Mouse (Mus musculus): ENCODE results near the gene Jund. TPM values are rescaled to one million over a fixed set of nuclear protein-coding genes. Genes with fewer than 3 reads are reported as not detected.

Jund gene
- polyA plus RNA-seq (2015; fragmentation: Nextera tagmentation; extraction: Ambion mirVana), result 68.6 and 76.9 TPM in 2 replicates

GRCm38 (mm10) chr8:70698310-70699109, at the start of gene Jund:
Jund (plus strand) TSS chr8:70698949.
- no peaks in the 10 kb centered on the region for H3K27me3 ChIP-seq (replicated peaks)
- ATAC-seq (ENCODE audit: extremely low read depth, insufficient number of reproducible peaks, low FRiP score, low TSS enrichment), result peak; percentile 84
- peaks cover 64% of the 10 kb centered on the region for H3K4me1 ChIP-seq
- WGBS, result under 1% methylated on average over 61 of the region's 69 CpGs
- H3K9ac ChIP-seq, result peak within 1 kb of the TSS; percentile 99
- peak within 1 kb of the TSS; percentile 87 for H3K4me2 ChIP-seq
- H3K27ac ChIP-seq (replicated peaks), result peak within 1 kb of the TSS; percentile 100
- peaks cover 26% of the 10 kb centered on the region for H3K36me3 ChIP-seq
- peak within 1 kb of the TSS; percentile 77 for H3K4me3 ChIP-seq
- no peaks in the 10 kb centered on the region for H3K9me3 ChIP-seq

DNA sequence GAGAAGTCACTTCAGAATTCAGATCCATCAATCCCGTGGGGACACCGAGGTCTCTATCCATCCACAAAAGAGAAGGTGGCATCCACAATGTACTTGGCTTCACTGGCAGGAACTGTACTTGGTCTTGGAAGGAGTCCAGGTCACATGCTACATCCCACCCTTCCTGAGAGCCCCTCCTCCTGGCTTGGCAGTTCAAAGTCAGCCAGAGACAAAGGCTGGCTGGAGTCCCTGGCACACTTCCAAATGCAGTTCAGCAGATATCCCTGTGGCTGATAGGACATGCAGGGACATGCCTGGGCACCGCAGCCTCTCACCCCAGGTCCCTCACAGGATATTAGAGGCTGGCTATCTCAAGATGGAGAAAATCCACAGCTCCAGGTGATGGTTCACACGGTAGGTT, 49.4 kb upstream of the Jund start:
- no peak overlapping the region for H3K4me3 ChIP-seq
- WGBS, result 20% methylated on average over 4 of the region's 4 CpGs

GRCm38 (mm10) chr8:70650351-70650750, 48.4 kb upstream of the Jund start:
- ATAC-seq (ENCODE audit: extremely low read depth, insufficient number of reproducible peaks, low FRiP score, low TSS enrichment), result no peak
- Histone ChIP-seq H3K27me3 (replicated peaks) (no peaks in the 10 kb centered on the region), H3K36me3 (peaks cover 56% of the 10 kb centered on the region), H3K4me1 (peaks cover 52% of the 10 kb centered on the region), H3K9ac (peak overlapping the region; percentile 64; the same call in 1 of the 2 replicates), H3K4me3 (no peak overlapping the region), H3K27ac (replicated peaks) (peak overlapping the region; percentile 89), H3K9me3 (no peaks in the 10 kb centered on the region), H3K4me2 (no peak overlapping the region)
- 93% methylated on average over 17 of the region's 17 CpGs for WGBS

More for the DNA sequence above, 49.4 kb upstream of the Jund start:
- ATAC-seq (ENCODE audit: extremely low read depth, insufficient number of reproducible peaks, low FRiP score, low TSS enrichment), result peak; percentile 67
- Histone ChIP-seq H3K4me1 (peaks cover 52% of the 10 kb centered on the region), H3K27me3 (replicated peaks) (no peaks in the 10 kb centered on the region), H3K4me2 (0 out of 2 replicates have a peak overlapping the region, but pooled peaks have one; percentile 0), H3K27ac (replicated peaks) (peak overlapping the region; percentile 89), H3K9me3 (no peaks in the 10 kb centered on the region), H3K36me3 (peaks cover 46% of the 10 kb centered on the region), H3K9ac (peak overlapping the region; percentile 64)

DNA sequence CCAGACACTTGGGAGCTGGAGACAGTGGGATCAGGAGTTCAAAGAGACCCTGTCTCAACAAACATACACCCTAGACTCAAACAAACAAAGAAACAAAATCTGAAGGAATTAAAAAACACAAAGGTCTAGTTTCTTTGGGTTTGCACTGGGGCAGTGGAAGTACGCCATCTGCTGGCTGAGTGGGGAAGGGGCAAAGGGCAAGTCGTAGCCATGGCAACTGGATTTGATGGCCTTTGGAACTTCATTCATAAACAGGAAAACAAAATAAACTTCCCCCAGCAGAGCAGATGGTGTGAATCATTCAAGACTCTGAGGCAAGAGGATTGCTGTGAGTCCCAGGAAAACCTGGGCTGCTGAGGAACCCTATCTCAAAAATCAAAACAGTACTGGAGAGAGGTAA, 45.5 kb upstream of the Jund start:
- Histone ChIP-seq H3K27me3 (replicated peaks) (no peaks in the 10 kb centered on the region), H3K36me3 (peaks cover 80% of the 10 kb centered on the region), H3K4me1 (peaks cover 32% of the 10 kb centered on the region), H3K4me3 (no peak overlapping the region), H3K4me2 (no peak overlapping the region), H3K9me3 (no peaks in the 10 kb centered on the region), H3K9ac (no peak overlapping the region), H3K27ac (replicated peaks) (no peak overlapping the region)
- 47% methylated on average over 2 of the region's 2 CpGs for WGBS
- ATAC-seq (ENCODE audit: extremely low read depth, insufficient number of reproducible peaks, low FRiP score, low TSS enrichment), result no peak

- Histone ChIP-seq H3K4me3 (no peak overlapping the region), H3K27ac (replicated peaks) (no peak overlapping the region), H3K36me3 (peaks cover 72% of the 10 kb centered on the region), H3K9me3 (no peaks in the 10 kb centered on the region), H3K27me3 (replicated peaks) (no peaks in the 10 kb centered on the region), H3K4me2 (no peak overlapping the region), H3K9ac (no peak overlapping the region), H3K4me1 (peaks cover 31% of the 10 kb centered on the region)
- 50% methylated on average over 1 of the region's 1 CpGs for WGBS
- no peak for ATAC-seq (ENCODE audit: extremely low read depth, insufficient number of reproducible peaks, low FRiP score, low TSS enrichment)
Measured at GRCm38 (mm10) chr8:70654121-70654520, 44.6 kb upstream of the Jund start.

GRCm38 (mm10) chr8:70655469-70655868, 43.3 kb upstream of the Jund start:
- 73% methylated on average over 2 of the region's 2 CpGs for WGBS
- Histone ChIP-seq H3K36me3 (peaks cover 66% of the 10 kb centered on the region), H3K27me3 (replicated peaks) (no peaks in the 10 kb centered on the region), H3K9me3 (no peaks in the 10 kb centered on the region), H3K27ac (replicated peaks) (no peak overlapping the region), H3K4me2 (no peak overlapping the region), H3K4me1 (peaks cover 23% of the 10 kb centered on the region), H3K9ac (no peak overlapping the region), H3K4me3 (no peak overlapping the region)
- no peak for ATAC-seq (ENCODE audit: extremely low read depth, insufficient number of reproducible peaks, low FRiP score, low TSS enrichment)

GRCm38 (mm10) chr8:70656193-70656790, 42.5 kb upstream of the Jund start:
- WGBS, result 76% methylated on average over 13 of the region's 13 CpGs
- Histone ChIP-seq H3K36me3 (peaks cover 58% of the 10 kb centered on the region), H3K9ac (no peak overlapping the region)

GRCm38 (mm10) chr8:70657214-70657613, 41.5 kb upstream of the Jund start:
- Histone ChIP-seq H3K9ac (no peak overlapping the region), H3K4me2 (no peak overlapping the region), H3K27ac (replicated peaks) (no peak overlapping the region), H3K4me1 (peaks cover 25% of the 10 kb centered on the region), H3K27me3 (replicated peaks) (no peaks in the 10 kb centered on the region), H3K9me3 (no peaks in the 10 kb centered on the region), H3K36me3 (peaks cover 48% of the 10 kb centered on the region), H3K4me3 (no peak overlapping the region)
- no peak for ATAC-seq (ENCODE audit: extremely low read depth, insufficient number of reproducible peaks, low FRiP score, low TSS enrichment)
- WGBS, result 88% methylated on average over 3 of the region's 3 CpGs

More at GRCm38 (mm10) chr8:70656193-70656790, 42.5 kb upstream of the Jund start:
- ATAC-seq (ENCODE audit: extremely low read depth, insufficient number of reproducible peaks, low FRiP score, low TSS enrichment), result no peak
- Histone ChIP-seq H3K27ac (replicated peaks) (no peak overlapping the region), H3K4me2 (no peak overlapping the region), H3K9me3 (no peaks in the 10 kb centered on the region), H3K4me1 (peaks cover 25% of the 10 kb centered on the region), H3K4me3 (no peak overlapping the region), H3K27me3 (replicated peaks) (no peaks in the 10 kb centered on the region)

GRCm38 (mm10) chr8:70657739-70658138, 41.0 kb upstream of the Jund start:
- H3K4me1 ChIP-seq, result peaks cover 25% of the 10 kb centered on the region
- peak overlapping the region; percentile 97 for H3K4me2 ChIP-seq
- H3K9me3 ChIP-seq, result no peaks in the 10 kb centered on the region
- H3K36me3 ChIP-seq, result peaks cover 43% of the 10 kb centered on the region
- H3K27ac ChIP-seq (replicated peaks), result no peak overlapping the region
- peak overlapping the region; percentile 91 for H3K9ac ChIP-seq
- ATAC-seq (ENCODE audit: extremely low read depth, insufficient number of reproducible peaks, low FRiP score, low TSS enrichment), result no peak
- no peaks in the 10 kb centered on the region for H3K27me3 ChIP-seq (replicated peaks)
- H3K4me3 ChIP-seq, result peak overlapping the region; percentile 82; the same call in 1 of the 2 replicates
- 82% methylated on average over 2 of the region's 2 CpGs for WGBS

- peak; percentile 29 for ATAC-seq (ENCODE audit: extremely low read depth, insufficient number of reproducible peaks, low FRiP score, low TSS enrichment)
- H3K9ac ChIP-seq, result peak overlapping the region; percentile 91
- peaks cover 36% of the 10 kb centered on the region for H3K36me3 ChIP-seq
- H3K4me1 ChIP-seq, result peaks cover 25% of the 10 kb centered on the region
- no peaks in the 10 kb centered on the region for H3K27me3 ChIP-seq (replicated peaks)
- H3K4me3 ChIP-seq, result peak overlapping the region; percentile 82
- no peaks in the 10 kb centered on the region for H3K9me3 ChIP-seq
- H3K27ac ChIP-seq (replicated peaks), result peak overlapping the region; percentile 85
- H3K4me2 ChIP-seq, result peak overlapping the region; percentile 97
- 1% methylated on average over 31 of the region's 31 CpGs for WGBS
Measured at GRCm38 (mm10) chr8:70658897-70659603, 39.7 kb upstream of the Jund start.

DNA sequence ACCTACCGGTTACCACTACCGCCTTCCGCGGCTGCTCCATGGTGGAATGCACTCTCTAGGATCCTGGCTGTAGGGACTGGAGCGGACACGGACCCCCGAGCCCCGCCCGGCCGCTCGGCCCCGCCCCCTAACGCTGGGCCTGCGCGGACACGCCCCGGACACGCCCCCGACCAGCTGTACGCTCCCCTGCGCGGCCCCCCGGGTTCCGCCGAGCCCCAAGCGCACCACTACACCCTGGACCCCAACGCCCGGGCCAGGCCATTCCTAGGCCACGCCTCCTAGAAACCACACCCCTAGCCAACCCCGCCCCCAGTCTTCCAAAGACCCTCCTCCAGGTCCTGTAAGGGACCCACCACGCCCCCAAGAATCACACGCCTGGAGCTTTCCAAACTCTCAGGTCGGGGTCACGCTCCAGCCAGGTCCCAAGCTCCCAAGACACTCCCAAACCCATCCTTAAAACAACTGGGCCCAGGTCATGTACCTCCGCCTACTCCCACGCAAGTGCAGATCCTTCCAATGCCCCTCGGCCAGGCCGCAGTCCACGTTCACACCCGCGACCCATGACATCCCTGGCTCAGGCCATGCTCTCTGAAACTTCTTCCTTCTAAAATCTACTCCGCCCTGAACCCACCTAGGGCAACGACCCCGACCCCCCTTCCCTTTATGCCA, 39.0 kb upstream of the Jund start:
- under 1% methylated on average over 44 of the region's 44 CpGs for WGBS
- H3K36me3 ChIP-seq, result peaks cover 30% of the 10 kb centered on the region
- no peaks in the 10 kb centered on the region for H3K9me3 ChIP-seq
- H3K27ac ChIP-seq (replicated peaks), result peak overlapping the region; percentile 85
- peaks cover 25% of the 10 kb centered on the region for H3K4me1 ChIP-seq
- peak overlapping the region; percentile 82 for H3K4me3 ChIP-seq
- peak overlapping the region; percentile 91 for H3K9ac ChIP-seq
- ATAC-seq (ENCODE audit: extremely low read depth, insufficient number of reproducible peaks, low FRiP score, low TSS enrichment), result peak; percentile 96
- H3K4me2 ChIP-seq, result peak overlapping the region; percentile 97
- H3K27me3 ChIP-seq (replicated peaks), result no peaks in the 10 kb centered on the region
